Mouse (Mus musculus) limb, embryonic 15.5 days (tissue): Measurements from ENCODE around the gene Zdhhc6. TPM values are rescaled to one million over a fixed set of nuclear protein-coding genes. Genes with fewer than 3 reads are reported as not detected.

Source experiments
- ATAC-seq: fragments of 200-750 bp; cut with Nextera tagmentation; 2 replicates; pipeline ENCODE4 v1.8.0; 2017; ENCODE audit warnings: low read depth, moderate TSS enrichment; ENCODE audit not compliant: insufficient number of reproducible peaks, low FRiP score, low TSS enrichment
- H3K27ac ChIP-seq: fragments of 300-500 bp; sonication (generic); 2 replicates; pipeline ENCODE4 v1.5.1; 2015; ENCODE audit warnings: moderate library complexity, mild to moderate bottlenecking, inconsistent platforms
- H3K27me3 ChIP-seq: fragments of 300-500 bp; sonication (generic); 2 replicates; pipeline ENCODE4 v1.6.1; 2015; ENCODE audit warnings: inconsistent platforms
- H3K36me3 ChIP-seq: fragments of 300-500 bp; sonication (generic); 2 replicates; pipeline ENCODE4 v1.6.1; 2015; ENCODE audit warnings: inconsistent platforms
- H3K4me1 ChIP-seq: fragments of 300-500 bp; sonication (generic); 2 replicates; pipeline ENCODE4 v1.6.1; 2015; ENCODE audit warnings: inconsistent platforms
- H3K4me2 ChIP-seq: fragments of 300-500 bp; sonication (generic); 2 replicates; pipeline ENCODE4 v1.6.1; 2015; ENCODE audit warnings: mild to moderate bottlenecking, inconsistent platforms
- H3K4me3 ChIP-seq: fragments of 300-500 bp; sonication (generic); 2 replicates; pipeline ENCODE4 v1.5.1; 2015; ENCODE audit warnings: mild to moderate bottlenecking, inconsistent platforms
- H3K9ac ChIP-seq: fragments of 300-500 bp; sonication (generic); 2 replicates; pipeline ENCODE4 v1.6.1; 2015; ENCODE audit warnings: inconsistent platforms
- H3K9me3 ChIP-seq: fragments of 300-500 bp; sonication (generic); 2 replicates; pipeline ENCODE4 v1.6.1; 2016; ENCODE audit warnings: inconsistent platforms
- WGBS: fragments of 180-500 bp; shearing (Covaris S2); methylation state at CpG from one replicate; pipeline ENCODE4 v1.1.7; 2015; 5-methylcytosine and 5-hydroxymethylcytosine counted together
- polyA plus RNA-seq: library from polyadenylated mRNA; unstranded; fragments of >200 nt; fragmentation: Nextera tagmentation; extraction: Ambion mirVana; gene quantifications from 2 replicates; pipeline ENCODE4 v1.2.1, GENCODE M21; 2015

The Zdhhc6 gene
- polyA plus RNA-seq, 1 experiment from 2014 or later, result 84.2 TPM

DNA sequence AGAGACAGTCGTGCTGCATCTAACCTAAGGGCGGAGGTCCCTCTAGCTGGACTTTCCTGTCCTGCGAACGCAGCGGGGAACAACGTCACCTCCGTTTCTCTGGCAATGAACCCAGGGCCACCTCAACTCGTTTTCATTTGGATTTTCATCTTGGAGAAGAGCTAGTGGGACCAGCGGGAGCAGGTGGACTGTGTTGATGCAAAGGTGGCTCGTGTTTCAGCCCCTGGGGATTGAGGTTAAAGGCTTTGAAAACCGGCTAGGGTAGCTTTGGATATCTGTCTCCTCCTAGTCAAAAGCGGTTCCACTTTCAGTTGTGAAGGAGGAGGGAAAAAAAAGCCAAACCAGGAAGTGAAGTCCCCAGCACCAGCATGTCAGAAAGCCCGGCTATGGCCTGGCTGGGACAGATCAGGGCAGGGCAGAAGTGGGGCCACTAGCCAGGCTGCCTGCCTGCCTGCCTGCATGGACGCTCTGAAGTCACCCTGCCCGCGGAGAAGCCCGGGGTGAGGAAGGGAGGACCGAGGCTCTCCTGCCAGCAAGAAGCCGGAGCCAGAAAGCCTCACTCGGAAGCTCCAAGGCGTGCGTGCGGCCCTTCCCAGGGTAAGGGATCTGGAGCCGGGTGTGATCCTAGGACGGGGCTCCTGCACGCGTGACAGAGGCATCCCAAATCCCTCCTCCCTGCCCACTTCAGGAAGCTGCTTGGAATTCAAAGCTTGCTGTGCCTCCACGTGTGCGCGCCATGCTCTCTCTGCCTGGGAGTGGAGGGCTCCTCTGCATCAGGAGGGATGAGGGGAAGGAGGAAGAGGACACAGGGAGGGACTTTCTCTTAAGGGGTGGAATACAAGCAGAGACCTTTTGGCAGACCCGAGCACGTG lies 62.0 kb downstream of the Zdhhc6 start:
- under 1% methylated on average over 32 of the region's 32 CpGs for WGBS
- peak overlapping the region; percentile 86 for H3K27ac ChIP-seq
- H3K4me1 ChIP-seq, result peaks cover 11% of the 10 kb centered on the region; the same call in 1 of the 2 replicates
- peak overlapping the region; percentile 94 for H3K4me2 ChIP-seq
- no peaks in the 10 kb centered on the region for H3K27me3 ChIP-seq
- peak overlapping the region; percentile 67 for H3K4me3 ChIP-seq
- H3K9me3 ChIP-seq, result no peaks in the 10 kb centered on the region
- peak; percentile 52; the same call in 1 of the 2 replicates for ATAC-seq
- H3K36me3 ChIP-seq, result no peaks in the 10 kb centered on the region
- peak overlapping the region; percentile 63 for H3K9ac ChIP-seq

DNA sequence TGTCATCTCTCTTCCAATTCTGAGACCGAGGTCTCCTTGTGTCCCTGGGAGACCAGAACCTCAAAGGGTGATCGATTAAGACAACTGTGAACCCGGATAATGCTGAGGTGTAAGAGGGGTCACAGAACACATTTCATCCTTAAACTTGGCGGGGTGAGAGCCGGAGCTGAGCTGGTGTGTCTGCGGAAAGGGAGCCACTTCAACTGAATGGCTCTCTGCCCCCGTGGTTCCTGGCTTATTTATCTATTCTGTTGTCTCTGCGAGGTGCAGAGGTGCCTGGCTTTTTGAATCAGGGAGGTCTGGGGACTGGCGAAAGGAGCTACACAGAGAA lies 62.6 kb downstream of the Zdhhc6 start:
- no peak for ATAC-seq

DNA sequence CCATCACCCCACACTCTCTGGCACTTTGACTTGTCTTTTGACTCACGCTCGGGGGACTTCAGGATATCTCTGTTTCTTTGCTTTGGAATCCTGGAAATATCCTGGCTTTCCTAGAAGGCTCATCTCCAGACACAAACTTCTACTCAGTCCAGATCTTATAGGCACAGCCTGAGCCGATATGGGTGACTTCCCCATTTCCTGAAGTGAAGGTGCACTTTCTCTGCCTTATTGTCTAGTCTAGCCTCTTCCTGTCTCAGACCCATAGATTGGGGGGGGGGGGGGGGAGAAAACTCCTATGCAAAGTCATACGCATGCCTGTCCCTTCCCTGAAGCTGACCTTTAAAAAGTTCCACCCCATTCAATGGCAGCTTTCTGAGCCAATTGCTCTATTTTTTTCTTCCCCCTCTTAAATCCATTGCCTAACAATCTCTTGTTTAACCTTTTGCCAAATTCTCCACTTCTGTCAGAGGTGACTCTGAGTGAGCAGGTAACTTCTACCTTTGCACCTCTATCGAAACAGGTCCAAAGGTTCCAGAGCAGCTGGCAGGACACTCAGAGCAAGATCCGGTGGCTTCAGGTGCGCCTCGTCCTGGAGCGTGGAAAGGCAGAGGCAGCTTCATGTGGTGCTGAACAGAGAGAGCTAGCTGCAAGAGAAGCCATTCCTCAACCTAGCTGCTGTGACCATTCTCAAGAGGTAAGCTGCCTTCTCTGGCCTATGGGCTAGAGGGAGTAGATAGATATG lies 64.3 kb downstream of the Zdhhc6 start, which contains the start of gene Acsl5:
Gene Acsl5, plus strand, starts transcription at position 556 of the 742 bp plus-strand sequence.
- Histone ChIP-seq H3K27ac (no peak within 1 kb of the TSS), H3K27me3 (no peaks in the 10 kb centered on the region), H3K36me3 (no peaks in the 10 kb centered on the region), H3K9me3 (no peaks in the 10 kb centered on the region), H3K4me1 (peaks cover 11% of the 10 kb centered on the region; the same call in 1 of the 2 replicates), H3K4me3 (no peak within 1 kb of the TSS), H3K9ac (no peak within 1 kb of the TSS), H3K4me2 (no peak within 1 kb of the TSS)
- ATAC-seq, result no peak
- 93% methylated on average over 9 of the region's 9 CpGs for WGBS

More for the DNA sequence above, 62.6 kb downstream of the Zdhhc6 start:
- H3K4me3 ChIP-seq, result peak overlapping the region; percentile 67
- H3K4me1 ChIP-seq, result peaks cover 11% of the 10 kb centered on the region; the same call in 1 of the 2 replicates
- H3K27ac ChIP-seq, result peak overlapping the region; percentile 86
- WGBS, result 6% methylated on average over 9 of the region's 9 CpGs
- peak overlapping the region; percentile 94 for H3K4me2 ChIP-seq
- no peaks in the 10 kb centered on the region for H3K27me3 ChIP-seq
- H3K9ac ChIP-seq, result peak overlapping the region; percentile 63; the same call in 1 of the 2 replicates
- no peaks in the 10 kb centered on the region for H3K36me3 ChIP-seq
- H3K9me3 ChIP-seq, result no peaks in the 10 kb centered on the region

DNA sequence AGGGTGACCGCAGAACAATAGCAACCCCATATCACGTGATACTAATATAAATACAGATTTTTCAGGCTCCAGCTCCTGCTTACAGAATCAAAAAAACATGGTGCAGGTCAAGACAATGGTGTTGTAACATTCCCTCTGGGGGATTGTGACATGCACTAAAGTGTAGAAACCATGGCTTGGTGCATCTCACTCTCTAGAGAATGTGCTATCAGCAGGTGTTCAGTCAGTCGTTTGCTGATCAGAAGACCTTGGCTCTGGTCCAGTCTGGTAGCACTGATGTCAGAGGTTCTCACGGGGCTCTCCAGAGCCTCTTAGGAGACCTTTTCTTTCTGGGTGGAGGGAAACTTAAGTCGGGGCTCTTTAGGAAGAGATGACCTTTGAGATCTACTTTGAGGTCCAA lies 65.4 kb downstream of the Zdhhc6 start:
- Histone ChIP-seq H3K36me3 (no peaks in the 10 kb centered on the region), H3K4me1 (peaks cover 11% of the 10 kb centered on the region; the same call in 1 of the 2 replicates), H3K27ac (no peak overlapping the region), H3K4me3 (no peak overlapping the region), H3K27me3 (no peaks in the 10 kb centered on the region), H3K9ac (no peak overlapping the region), H3K4me2 (no peak overlapping the region), H3K9me3 (no peaks in the 10 kb centered on the region)
- WGBS, result 81% methylated on average over 5 of the region's 5 CpGs
- ATAC-seq, result no peak

DNA sequence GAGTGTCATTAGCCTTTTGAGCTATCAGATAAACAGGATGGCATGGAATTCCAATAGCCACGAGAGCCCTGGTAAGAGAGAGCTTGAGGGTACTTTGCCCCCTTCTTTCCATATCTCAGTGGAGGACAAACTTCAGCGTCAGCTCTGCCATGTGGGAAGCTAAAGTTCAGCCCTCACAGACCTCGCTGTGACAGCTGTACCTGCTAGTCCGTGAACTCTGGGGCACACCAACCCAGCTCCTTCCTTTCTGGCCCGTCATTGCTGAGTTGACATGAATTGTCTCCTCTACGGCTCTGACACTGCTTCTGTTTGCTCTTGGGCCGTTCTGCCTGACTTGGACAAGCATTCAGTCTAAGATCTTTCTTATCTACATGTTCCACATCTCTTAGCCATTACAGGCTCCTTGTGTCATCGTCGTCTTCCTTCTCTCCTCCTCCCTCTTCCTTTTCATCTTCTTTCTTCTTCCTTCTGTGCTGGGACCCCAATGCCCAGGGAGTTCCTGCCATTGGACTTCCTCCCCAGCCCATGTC lies 67.8 kb downstream of the Zdhhc6 start:
- H3K9me3 ChIP-seq, result no peaks in the 10 kb centered on the region
- no peaks in the 10 kb centered on the region for H3K4me1 ChIP-seq
- no peak overlapping the region for H3K27ac ChIP-seq
- H3K4me3 ChIP-seq, result no peak overlapping the region
- 64% methylated on average over 9 of the region's 9 CpGs for WGBS
- no peak for ATAC-seq
- no peaks in the 10 kb centered on the region for H3K27me3 ChIP-seq
- H3K4me2 ChIP-seq, result no peak overlapping the region
- H3K9ac ChIP-seq, result no peak overlapping the region
- no peaks in the 10 kb centered on the region for H3K36me3 ChIP-seq

DNA sequence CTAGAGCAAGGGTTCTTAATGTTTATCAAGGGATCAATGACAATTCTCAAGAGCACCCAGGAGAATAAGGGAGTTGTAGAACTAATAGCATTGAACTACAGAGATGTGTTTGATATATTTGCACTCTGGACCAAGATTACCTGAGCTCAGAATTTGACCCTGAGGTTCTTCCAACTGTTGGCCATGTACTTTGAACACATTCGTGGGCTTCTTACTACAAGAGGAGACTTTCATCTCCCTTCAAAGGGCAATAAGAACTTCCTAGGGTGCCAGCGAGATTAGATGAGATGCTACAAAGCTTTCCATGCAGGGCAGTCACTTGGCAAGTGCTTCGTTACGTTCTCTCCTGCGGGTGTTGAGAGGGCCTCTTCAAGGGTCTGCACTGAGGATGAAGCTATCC lies 68.3 kb downstream of the Zdhhc6 start:
- no peaks in the 10 kb centered on the region for H3K27me3 ChIP-seq
- H3K9me3 ChIP-seq, result no peaks in the 10 kb centered on the region
- no peaks in the 10 kb centered on the region for H3K4me1 ChIP-seq
- 78% methylated on average over 5 of the region's 5 CpGs for WGBS
- no peaks in the 10 kb centered on the region for H3K36me3 ChIP-seq
- ATAC-seq, result no peak
- H3K4me2 ChIP-seq, result no peak overlapping the region
- H3K4me3 ChIP-seq, result no peak overlapping the region
- H3K9ac ChIP-seq, result no peak overlapping the region
- no peak overlapping the region for H3K27ac ChIP-seq

DNA sequence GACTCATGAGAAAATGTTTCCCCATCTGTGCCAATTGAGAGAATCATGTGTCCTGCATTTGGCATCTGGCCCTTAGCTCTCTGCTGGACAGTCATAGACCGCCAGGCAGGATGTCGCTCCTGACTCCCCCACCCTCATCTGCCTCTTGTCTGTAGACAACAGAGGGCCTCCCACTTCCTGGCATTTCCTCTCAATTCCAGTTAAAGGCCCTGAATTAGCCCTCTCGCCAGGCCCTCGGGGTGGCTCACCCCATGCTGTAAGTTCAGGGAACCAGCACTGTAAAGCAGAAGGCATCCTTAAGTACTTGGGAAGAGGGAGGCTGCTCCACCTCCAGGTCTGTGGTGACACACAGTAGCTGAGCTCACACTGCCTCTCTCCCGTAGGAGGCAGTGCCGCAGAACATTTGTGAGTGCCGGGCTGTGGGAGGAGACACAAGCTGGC lies 71.0 kb downstream of the Zdhhc6 start:
- H3K4me2 ChIP-seq, result no peak overlapping the region
- no peak overlapping the region for H3K27ac ChIP-seq
- no peaks in the 10 kb centered on the region for H3K27me3 ChIP-seq
- WGBS, result 23% methylated on average over 7 of the region's 7 CpGs
- H3K9ac ChIP-seq, result no peak overlapping the region
- no peak for ATAC-seq
- H3K4me1 ChIP-seq, result no peaks in the 10 kb centered on the region
- H3K9me3 ChIP-seq, result no peaks in the 10 kb centered on the region
- H3K4me3 ChIP-seq, result no peak overlapping the region
- H3K36me3 ChIP-seq, result no peaks in the 10 kb centered on the region

DNA sequence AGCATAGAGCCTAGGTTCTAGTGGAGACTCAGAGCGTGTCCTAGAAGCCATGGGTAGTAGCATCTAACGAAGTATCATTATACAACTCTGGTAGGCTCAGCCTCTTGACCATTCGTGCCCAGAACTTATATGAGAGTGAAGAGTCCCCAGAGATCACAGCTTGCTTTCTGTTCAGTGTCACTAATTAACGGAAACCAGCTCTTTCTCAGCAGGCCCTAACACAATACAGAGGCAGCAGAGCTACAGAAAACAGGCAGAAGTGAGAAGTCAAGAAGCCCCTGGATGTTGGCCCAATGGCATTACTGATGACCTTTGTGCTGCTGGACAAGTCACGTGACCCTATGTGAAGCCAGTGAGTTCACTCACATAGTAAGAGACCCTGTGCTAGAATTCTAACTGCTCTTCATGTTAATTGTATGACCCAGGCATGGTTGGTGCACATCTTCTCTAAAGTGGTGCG lies 74.6 kb downstream of the Zdhhc6 start, which contains the start of gene Gucy2g:
Gene Gucy2g, minus strand, starts transcription at position 51 of the 460 bp plus-strand sequence.
- Histone ChIP-seq H3K4me2 (no peak within 1 kb of the TSS), H3K27ac (no peak within 1 kb of the TSS), H3K4me3 (no peak within 1 kb of the TSS), H3K4me1 (no peaks in the 10 kb centered on the region), H3K9ac (no peak within 1 kb of the TSS), H3K27me3 (no peaks in the 10 kb centered on the region), H3K36me3 (no peaks in the 10 kb centered on the region), H3K9me3 (no peaks in the 10 kb centered on the region)
- WGBS, result 75% methylated on average over 6 of the region's 6 CpGs
- ATAC-seq, result no peak

DNA sequence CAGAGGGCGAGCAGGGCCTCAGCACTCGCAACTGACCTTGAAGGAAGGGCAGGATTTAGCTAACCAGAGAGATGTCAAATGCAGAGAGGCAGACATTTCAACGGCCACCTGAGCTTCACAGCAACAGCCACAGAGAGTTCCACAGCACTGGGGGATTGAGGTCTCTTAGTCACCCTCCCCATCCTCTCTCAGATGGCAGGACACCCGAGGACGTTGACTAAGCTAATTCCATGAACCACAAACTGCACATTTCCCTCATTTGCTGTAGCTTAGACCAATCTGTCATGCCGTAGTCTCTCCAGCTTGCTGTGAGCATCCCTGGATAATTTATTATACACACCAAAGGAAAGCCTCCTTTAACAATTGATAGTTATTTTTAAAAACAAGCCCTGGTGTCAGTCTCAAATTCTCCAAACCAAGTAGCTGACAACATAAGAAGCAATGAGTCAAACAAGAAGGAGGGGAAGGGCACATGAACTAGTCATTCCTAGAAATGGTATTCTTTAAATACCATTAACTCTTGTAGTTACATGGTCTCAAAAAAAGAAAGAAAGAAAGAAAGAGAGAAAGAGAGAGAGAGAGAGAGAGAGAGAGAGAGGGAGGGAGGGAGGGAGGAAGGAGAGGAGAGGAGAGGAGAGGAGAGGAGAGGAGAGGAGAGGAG lies 75.9 kb downstream of the Zdhhc6 start:
- Histone ChIP-seq H3K9me3 (no peaks in the 10 kb centered on the region), H3K27ac (no peak overlapping the region), H3K9ac (no peak overlapping the region), H3K4me2 (no peak overlapping the region), H3K4me3 (no peak overlapping the region), H3K27me3 (no peaks in the 10 kb centered on the region), H3K36me3 (no peaks in the 10 kb centered on the region), H3K4me1 (no peaks in the 10 kb centered on the region)
- 61% methylated on average over 6 of the region's 6 CpGs for WGBS
- no peak for ATAC-seq

DNA sequence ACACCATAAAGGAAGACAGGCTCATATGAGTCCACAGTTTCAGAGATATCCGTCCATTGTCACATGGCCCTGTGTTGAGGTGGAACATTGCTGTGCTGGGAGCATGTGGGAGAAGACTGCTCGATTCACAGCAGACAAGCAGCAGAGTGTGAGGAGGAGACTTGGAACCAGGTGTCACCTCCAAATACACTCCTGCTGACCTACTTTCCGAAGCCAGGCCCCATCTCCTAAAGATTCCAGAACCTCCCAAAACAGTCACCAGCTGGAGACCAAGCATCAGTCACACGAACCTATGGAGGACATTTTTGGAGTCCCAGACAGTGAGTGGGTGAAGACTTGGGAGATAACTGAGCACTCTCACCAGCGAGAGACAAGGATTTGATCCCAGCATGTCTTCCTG lies 79.3 kb downstream of the Zdhhc6 start:
- Histone ChIP-seq H3K4me1 (no peaks in the 10 kb centered on the region), H3K9ac (no peak overlapping the region), H3K4me2 (no peak overlapping the region), H3K36me3 (no peaks in the 10 kb centered on the region), H3K9me3 (no peaks in the 10 kb centered on the region), H3K27ac (no peak overlapping the region), H3K4me3 (no peak overlapping the region), H3K27me3 (no peaks in the 10 kb centered on the region)
- 72% methylated on average over 5 of the region's 5 CpGs for WGBS
- no peak for ATAC-seq

DNA sequence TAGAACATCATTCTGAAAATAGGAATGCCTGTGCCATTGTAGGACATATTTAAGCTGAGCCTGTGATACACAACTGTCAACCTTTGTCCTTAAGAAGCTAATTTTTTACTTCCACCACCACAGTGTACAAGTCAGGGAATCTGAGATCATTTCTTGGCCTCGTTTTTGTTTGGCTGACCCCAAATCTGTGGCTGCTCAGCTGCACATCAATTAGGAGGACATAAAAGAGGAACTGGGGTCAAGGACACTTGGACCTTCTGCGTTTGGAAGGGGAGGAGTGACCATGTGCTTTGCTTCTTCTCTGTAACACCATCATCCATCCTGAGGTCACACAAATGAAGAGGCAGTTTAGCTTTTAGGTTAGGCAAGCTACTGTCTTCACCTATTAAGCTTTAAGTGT lies 79.8 kb downstream of the Zdhhc6 start:
- WGBS, result 35% methylated on average over 2 of the region's 2 CpGs

More for the DNA sequence above, 79.8 kb downstream of the Zdhhc6 start:
- no peak overlapping the region for H3K4me2 ChIP-seq
- no peaks in the 10 kb centered on the region for H3K9me3 ChIP-seq
- H3K27ac ChIP-seq, result no peak overlapping the region
- no peak overlapping the region for H3K4me3 ChIP-seq
- H3K27me3 ChIP-seq, result no peaks in the 10 kb centered on the region
- H3K36me3 ChIP-seq, result no peaks in the 10 kb centered on the region
- no peak overlapping the region for H3K9ac ChIP-seq
- no peaks in the 10 kb centered on the region for H3K4me1 ChIP-seq
- no peak for ATAC-seq
